Mouse (Mus musculus): ENCODE measurements around the gene Tmem222. TPM values are rescaled to one million over a fixed set of nuclear protein-coding genes. Genes with fewer than 3 reads are reported as not detected.

Tmem222 gene
- 65.3 TPM for polyA plus RNA-seq (2012; fragmentation: generic; extraction: Trizol)
- long read RNA-seq, experiment 1, transcript Tmem222-201 (6 exons, 1,484 nt), result major isoform, 52 of 67 reads
- long read RNA-seq, experiment 1, partial matches to known transcripts, result 2 of 67 reads
- long read RNA-seq, experiment 1, other reads (novel, unspliced or antisense), result 6 of 67 reads
- long read RNA-seq, experiment 2, transcript Tmem222-201 (6 exons, 1,484 nt), result major isoform, 85 of 97 reads
- long read RNA-seq, experiment 2, transcript Tmem222-205 (5 exons, 546 nt), result minor isoform, 5 of 97 reads
- long read RNA-seq, experiment 2, partial matches to known transcripts, result 1 of 97 reads
- long read RNA-seq, experiment 2, other reads (novel, unspliced or antisense), result 4 of 97 reads

GRCm38 (mm10) chr4:133277104-133278026 is at the start of gene Tmem222:
Tmem222 (minus strand) TSS chr4:133277792.
- no peaks in the 10 kb centered on the region for H3K36me3 ChIP-seq (ENCODE audit: control insufficient read depth, insufficient read depth)
- no peaks in the 10 kb centered on the region for H3K27me3 ChIP-seq (ENCODE audit: control insufficient read depth, insufficient read depth, insufficient read length)
- no peak for TF ChIP-seq FOSL1 (IDR thresholded peaks at IDR 0.05; ENCODE audit: insufficient read depth, low read length, poor library complexity, severe bottlenecking)
- TF ChIP-seq USF1 (IDR thresholded peaks at IDR 0.05; ENCODE audit: low read depth), result no peak
- no peak for TF ChIP-seq MYOD1 (IDR thresholded peaks at IDR 0.05; ENCODE audit: control insufficient read depth, insufficient read length, low read depth)
- peak; percentile 38 for TF ChIP-seq MAX (IDR thresholded peaks at IDR 0.05)
- no peak for TF ChIP-seq CTCF (IDR thresholded peaks at IDR 0.05; ENCODE audit: control insufficient read depth, insufficient read depth, insufficient read length)
- peak within 1 kb of the TSS; percentile 91 for H3ac ChIP-seq (ENCODE audit: control insufficient read depth, insufficient read length, low read depth)
- H3K79me2 ChIP-seq (ENCODE audit: control insufficient read depth, insufficient read depth), result peaks cover 52% of the 10 kb centered on the region
- peak within 1 kb of the TSS; percentile 99 for H3K4me3 ChIP-seq (ENCODE audit: insufficient read depth, poor library complexity, severe bottlenecking)
- H3K79me3 ChIP-seq (ENCODE audit: low read depth), result peaks cover 38% of the 10 kb centered on the region

GRCm38 (mm10) chr4:133319667-133320066 is 42.1 kb upstream of the Tmem222 start:
- TF ChIP-seq MYOG (IDR thresholded peaks at IDR 0.05; ENCODE audit: control insufficient read depth, extremely low read depth, insufficient read length) (no peak), MYOD1 (IDR thresholded peaks at IDR 0.05; ENCODE audit: control insufficient read depth, insufficient read length, low read depth) (no peak), FOSL1 (IDR thresholded peaks at IDR 0.05; ENCODE audit: insufficient read depth, low read length, poor library complexity, severe bottlenecking) (no peak), CEBPB (IDR thresholded peaks at IDR 0.05; ENCODE audit: low read depth) (no peak), CTCF (IDR thresholded peaks at IDR 0.05; ENCODE audit: control insufficient read depth, insufficient read depth, insufficient read length) (no peak), MAX (IDR thresholded peaks at IDR 0.05) (no peak), USF1 (IDR thresholded peaks at IDR 0.05; ENCODE audit: low read depth) (no peak)
- H3K4me3 ChIP-seq (ENCODE audit: insufficient read depth, poor library complexity, severe bottlenecking), result no peak overlapping the region
- H3K79me2 ChIP-seq (ENCODE audit: control insufficient read depth, insufficient read depth), result no peaks in the 10 kb centered on the region
- no peaks in the 10 kb centered on the region for H3K36me3 ChIP-seq (ENCODE audit: control insufficient read depth, insufficient read depth)
- H3K27me3 ChIP-seq (ENCODE audit: control insufficient read depth, insufficient read depth, insufficient read length), result no peaks in the 10 kb centered on the region
- no peaks in the 10 kb centered on the region for H3K79me3 ChIP-seq (ENCODE audit: low read depth)
- no peak overlapping the region for H3ac ChIP-seq (ENCODE audit: control insufficient read depth, insufficient read length, low read depth)

- TF ChIP-seq MAX (IDR thresholded peaks at IDR 0.05) (no peak), FOSL1 (IDR thresholded peaks at IDR 0.05; ENCODE audit: insufficient read depth, low read length, poor library complexity, severe bottlenecking) (no peak), MYOD1 (IDR thresholded peaks at IDR 0.05; ENCODE audit: control insufficient read depth, insufficient read length, low read depth) (no peak), USF1 (IDR thresholded peaks at IDR 0.05; ENCODE audit: low read depth) (no peak), CTCF (IDR thresholded peaks at IDR 0.05; ENCODE audit: control insufficient read depth, insufficient read depth, insufficient read length) (no peak), MYOG (IDR thresholded peaks at IDR 0.05; ENCODE audit: control insufficient read depth, extremely low read depth, insufficient read length) (no peak), CEBPB (IDR thresholded peaks at IDR 0.05; ENCODE audit: low read depth) (no peak)
- no peaks in the 10 kb centered on the region for H3K79me2 ChIP-seq (ENCODE audit: control insufficient read depth, insufficient read depth)
- H3K36me3 ChIP-seq (ENCODE audit: control insufficient read depth, insufficient read depth), result no peaks in the 10 kb centered on the region
- no peak overlapping the region for H3K4me3 ChIP-seq (ENCODE audit: insufficient read depth, poor library complexity, severe bottlenecking)
- H3K27me3 ChIP-seq (ENCODE audit: control insufficient read depth, insufficient read depth, insufficient read length), result no peaks in the 10 kb centered on the region
- no peaks in the 10 kb centered on the region for H3K79me3 ChIP-seq (ENCODE audit: low read depth)
- H3ac ChIP-seq (ENCODE audit: control insufficient read depth, insufficient read length, low read depth), result no peak overlapping the region
Observed at GRCm38 (mm10) chr4:133315991-133316390, 38.4 kb upstream of the Tmem222 start.

GRCm38 (mm10) chr4:133314896-133315295 is 37.3 kb upstream of the Tmem222 start:
- Histone ChIP-seq H3K79me2 (ENCODE audit: control insufficient read depth, insufficient read depth) (no peaks in the 10 kb centered on the region), H3K36me3 (ENCODE audit: control insufficient read depth, insufficient read depth) (no peaks in the 10 kb centered on the region), H3K4me3 (ENCODE audit: insufficient read depth, poor library complexity, severe bottlenecking) (no peak overlapping the region), H3K27me3 (ENCODE audit: control insufficient read depth, insufficient read depth, insufficient read length) (no peaks in the 10 kb centered on the region), H3ac (ENCODE audit: control insufficient read depth, insufficient read length, low read depth) (no peak overlapping the region), H3K79me3 (ENCODE audit: low read depth) (no peaks in the 10 kb centered on the region)
- TF ChIP-seq MYOD1 (IDR thresholded peaks at IDR 0.05; ENCODE audit: control insufficient read depth, insufficient read length, low read depth), result no peak
- TF ChIP-seq CTCF (IDR thresholded peaks at IDR 0.05; ENCODE audit: control insufficient read depth, insufficient read depth, insufficient read length), result no peak
- TF ChIP-seq MYOG (IDR thresholded peaks at IDR 0.05; ENCODE audit: control insufficient read depth, extremely low read depth, insufficient read length), result no peak
- no peak for TF ChIP-seq USF1 (IDR thresholded peaks at IDR 0.05; ENCODE audit: low read depth)
- TF ChIP-seq FOSL1 (IDR thresholded peaks at IDR 0.05; ENCODE audit: insufficient read depth, low read length, poor library complexity, severe bottlenecking), result no peak
- TF ChIP-seq CEBPB (IDR thresholded peaks at IDR 0.05; ENCODE audit: low read depth), result no peak
- no peak for TF ChIP-seq MAX (IDR thresholded peaks at IDR 0.05)

- Histone ChIP-seq H3K36me3 (ENCODE audit: control insufficient read depth, insufficient read depth) (no peaks in the 10 kb centered on the region), H3ac (ENCODE audit: control insufficient read depth, insufficient read length, low read depth) (no peak overlapping the region), H3K79me2 (ENCODE audit: control insufficient read depth, insufficient read depth) (no peaks in the 10 kb centered on the region), H3K4me3 (ENCODE audit: insufficient read depth, poor library complexity, severe bottlenecking) (no peak overlapping the region), H3K79me3 (ENCODE audit: low read depth) (no peaks in the 10 kb centered on the region), H3K27me3 (ENCODE audit: control insufficient read depth, insufficient read depth, insufficient read length) (no peaks in the 10 kb centered on the region)
- TF ChIP-seq CTCF (IDR thresholded peaks at IDR 0.05; ENCODE audit: control insufficient read depth, insufficient read depth, insufficient read length) (peak; percentile 84), CEBPB (IDR thresholded peaks at IDR 0.05; ENCODE audit: low read depth) (no peak), MYOG (IDR thresholded peaks at IDR 0.05; ENCODE audit: control insufficient read depth, extremely low read depth, insufficient read length) (no peak), MAX (IDR thresholded peaks at IDR 0.05) (no peak), FOSL1 (IDR thresholded peaks at IDR 0.05; ENCODE audit: insufficient read depth, low read length, poor library complexity, severe bottlenecking) (no peak)
Observed at GRCm38 (mm10) chr4:133309948-133310347, 32.4 kb upstream of the Tmem222 start.
